Mouse (Mus musculus) myocyte (in vitro differentiated cells): ENCODE measurements around the gene Ccdc106. TPM values are rescaled to one million over a fixed set of nuclear protein-coding genes. Genes with fewer than 3 reads are reported as not detected.
A peak's percentile ranks its signal among the peaks of the same experiment; 100 is the strongest.

ENCODE experiments used
- H3K27me3 ChIP-seq: one replicate; pipeline ENCODE4 v1.6.1; 2011; ENCODE audit not compliant: control insufficient read depth, insufficient read depth, insufficient read length
- H3K36me3 ChIP-seq: one replicate; pipeline ENCODE4 v1.6.1; 2011; ENCODE audit not compliant: control insufficient read depth, insufficient read depth
- H3K4me2 ChIP-seq: one replicate; pipeline ENCODE4 v1.6.1; 2011; ENCODE audit warnings: low read depth, control low read depth
- H3K4me3 ChIP-seq: one replicate; pipeline ENCODE4 v1.5.1; 2011; ENCODE audit warnings: mild to moderate bottlenecking, control low read depth, moderate library complexity
- H3K79me2 ChIP-seq: one replicate; pipeline ENCODE4 v1.6.1; 2011; ENCODE audit not compliant: control insufficient read depth, insufficient read depth
- H3ac ChIP-seq: one replicate; pipeline ENCODE4 v1.6.1; 2011; ENCODE audit not compliant: control insufficient read depth, insufficient read length
- CEBPB ChIP-seq: IDR thresholded peaks from 2 replicates; pipeline ENCODE4 v1.6.1; 2011; ENCODE audit warnings: mild to moderate bottlenecking, moderate library complexity; ENCODE audit not compliant: poor library complexity, insufficient read depth, severe bottlenecking
- E2F4 ChIP-seq: IDR thresholded peaks from one replicate; pipeline ENCODE4 v1.6.1; 2011; ENCODE audit warnings: mild to moderate bottlenecking, control low read depth, moderate library complexity; ENCODE audit not compliant: insufficient read depth
- MAX ChIP-seq: IDR thresholded peaks from one replicate; pipeline ENCODE4 v1.6.1; 2011; ENCODE audit warnings: low read depth, mild to moderate bottlenecking, control low read depth
- MYOD1 ChIP-seq, 3 experiments: IDR thresholded peaks; one replicate each; pipeline ENCODE4 v1.6.1; 2011; ENCODE audit warnings: control low read depth in 2 of 3, low read depth in 2 of 3, mild to moderate bottlenecking in 2 of 3, moderate library complexity in 1 of 3; ENCODE audit not compliant: insufficient read length in 2 of 3, control insufficient read depth in 1 of 3
- MYOG ChIP-seq, 3 experiments: IDR thresholded peaks; one replicate each; pipeline ENCODE4 v1.6.1; 2011; ENCODE audit warnings: control low read depth in 2 of 3, low read depth in 2 of 3, mild to moderate bottlenecking in 2 of 3; ENCODE audit not compliant: insufficient read length in 2 of 3, control insufficient read depth in 1 of 3, insufficient read depth in 1 of 3
- POLR2A ChIP-seq: IDR thresholded peaks from one replicate; pipeline ENCODE4 v1.6.1; 2011; ENCODE audit warnings: low read depth, mild to moderate bottlenecking, control low read depth, moderate library complexity; ENCODE audit not compliant: insufficient read length
- POLR2AphosphoS2 ChIP-seq: IDR thresholded peaks from one replicate; pipeline ENCODE4 v1.6.1; 2011; ENCODE audit warnings: low read depth, control low read depth; ENCODE audit not compliant: insufficient read length
- REST ChIP-seq: IDR thresholded peaks from one replicate; pipeline ENCODE4 v1.6.1; 2011; ENCODE audit warnings: mild to moderate bottlenecking, control low read depth, moderate library complexity; ENCODE audit not compliant: insufficient read depth, insufficient read length
- SRF ChIP-seq: IDR thresholded peaks from one replicate; pipeline ENCODE4 v1.6.1; 2011; ENCODE audit warnings: low read depth; ENCODE audit not compliant: control insufficient read depth, insufficient read length
- TCF12 ChIP-seq: IDR thresholded peaks from one replicate; pipeline ENCODE4 v1.6.1; 2011; ENCODE audit warnings: mild to moderate bottlenecking, control low read depth; ENCODE audit not compliant: poor library complexity, insufficient read depth, severe bottlenecking
- TCF3 ChIP-seq: IDR thresholded peaks from one replicate; pipeline ENCODE4 v1.6.1; 2011; ENCODE audit warnings: low read depth, control low read depth; ENCODE audit not compliant: insufficient read length
- USF1 ChIP-seq: IDR thresholded peaks from one replicate; pipeline ENCODE4 v1.6.1; 2011; ENCODE audit warnings: low read depth, mild to moderate bottlenecking, control low read depth, moderate library complexity
- polyA plus RNA-seq: library from polyadenylated mRNA; unstranded; fragments of >200 nt; fragmentation: generic; extraction: Trizol; gene quantifications from one replicate; pipeline ENCODE4 v1.2.1, GENCODE M21; 2012; ENCODE audit warnings: missing spikeins

Ccdc106 gene
- polyA plus RNA-seq, 1 experiment: 0.19 TPM

GRCm38 (mm10) chr7:5108272-5108671, 87.9 kb downstream of the Ccdc106 start:
- no peak overlapping the region for H3K4me2 ChIP-seq
- H3K36me3 ChIP-seq: no peaks in the 10 kb centered on the region
- H3K27me3 ChIP-seq: no peaks in the 10 kb centered on the region
- no peak overlapping the region for H3K4me3 ChIP-seq
- H3K79me2 ChIP-seq: no peaks in the 10 kb centered on the region
- no peak overlapping the region for H3ac ChIP-seq
- no peak for TF ChIP-seq POLR2AphosphoS2
- TF ChIP-seq SRF: no peak
- TF ChIP-seq MYOD1 (IDR thresholded peaks at IDR 0.05; ENCODE audit: control insufficient read depth in 1 of 3, insufficient read length in 2 of 3, low read depth in 2 of 3): peak; percentile 27 to 76 (median 75)
- TF ChIP-seq MAX: no peak
- no peak for TF ChIP-seq REST
- peak in 1 of 3 experiments; percentile 44 for TF ChIP-seq MYOG (IDR thresholded peaks at IDR 0.05; ENCODE audit: control insufficient read depth in 1 of 3, insufficient read depth in 1 of 3, insufficient read length in 2 of 3, low read depth in 2 of 3)
- TF ChIP-seq POLR2A: no peak

GRCm38 (mm10) chr7:5109301-5109700, 88.9 kb downstream of the Ccdc106 start:
- Histone ChIP-seq H3K4me3 (no peak overlapping the region), H3K79me2 (no peaks in the 10 kb centered on the region), H3K27me3 (no peaks in the 10 kb centered on the region), H3K4me2 (no peak overlapping the region), H3ac (no peak overlapping the region), H3K36me3 (no peaks in the 10 kb centered on the region)
- no peak for TF ChIP-seq USF1
- no peak for TF ChIP-seq TCF3
- no peak for TF ChIP-seq E2F4
- TF ChIP-seq POLR2AphosphoS2: no peak
- no peak for TF ChIP-seq TCF12
- no peak for TF ChIP-seq POLR2A
- TF ChIP-seq CEBPB: no peak
- TF ChIP-seq MAX: no peak
- TF ChIP-seq MYOG (IDR thresholded peaks at IDR 0.05; ENCODE audit: control insufficient read depth in 1 of 3, insufficient read depth in 1 of 3, insufficient read length in 2 of 3, low read depth in 2 of 3): no peak
- TF ChIP-seq REST: no peak
- TF ChIP-seq MYOD1 (IDR thresholded peaks at IDR 0.05; ENCODE audit: control insufficient read depth in 1 of 3, insufficient read length in 2 of 3, low read depth in 2 of 3): no peak
- TF ChIP-seq SRF: no peak

Other genes with a start within 250 kb of the Ccdc106 start
- gene Fam71e2, start 249.3 kb upstream of the Ccdc106 start, polyA plus RNA-seq: not detected
- gene Il11, start 237.7 kb upstream of the Ccdc106 start, polyA plus RNA-seq: 0.56 TPM
- gene Tmem190, start 237.6 kb upstream of the Ccdc106 start, polyA plus RNA-seq: not detected
- gene Tmem238, start 230.9 kb upstream of the Ccdc106 start, polyA plus RNA-seq: 7.1 TPM
- 3,329 TPM for gene Rpl28, start 227.7 kb upstream of the Ccdc106 start, polyA plus RNA-seq
- gene Ube2s, start 208.0 kb upstream of the Ccdc106 start, polyA plus RNA-seq: 261 TPM
- gene Shisa7, start 175.9 kb upstream of the Ccdc106 start, polyA plus RNA-seq: not detected
- gene Isoc2b, start 150.3 kb upstream of the Ccdc106 start, polyA plus RNA-seq: 0.65 TPM
- 3.3 TPM for gene Isoc2a, start 143.4 kb upstream of the Ccdc106 start, polyA plus RNA-seq
- gene Gm36210, start 114.0 kb upstream of the Ccdc106 start, polyA plus RNA-seq: not detected
- 8.0 TPM for gene Zfp628, start 105.3 kb upstream of the Ccdc106 start, polyA plus RNA-seq
- 3.1 TPM for gene Nat14, start 98.5 kb upstream of the Ccdc106 start, polyA plus RNA-seq
- 13.6 TPM for gene Ssc5d, start 94.8 kb upstream of the Ccdc106 start, polyA plus RNA-seq
- gene Sbk2, start 56.1 kb upstream of the Ccdc106 start, polyA plus RNA-seq: 7.1 TPM
- gene Sbk3, start 49.4 kb upstream of the Ccdc106 start, polyA plus RNA-seq: 0.34 TPM
- 16.3 TPM for gene Zfp579, start 24.4 kb upstream of the Ccdc106 start, polyA plus RNA-seq
- gene Zfp524, start 6.1 kb upstream of the Ccdc106 start, polyA plus RNA-seq: 15.7 TPM
- gene Fiz1, start 5.9 kb upstream of the Ccdc106 start, polyA plus RNA-seq: 22.8 TPM
- gene Gm44973, start 5.1 kb upstream of the Ccdc106 start, polyA plus RNA-seq: not detected
- gene Zfp865, start 177 bp upstream of the Ccdc106 start, polyA plus RNA-seq: 18.1 TPM
- gene 4632433K11Rik, start 13.6 kb downstream of the Ccdc106 start, polyA plus RNA-seq: not detected
- 1.5 TPM for gene Zfp784, start 17.9 kb downstream of the Ccdc106 start, polyA plus RNA-seq
- 13.1 TPM for gene Zfp580, start 31.0 kb downstream of the Ccdc106 start, polyA plus RNA-seq
- gene U2af2, start 41.6 kb downstream of the Ccdc106 start, polyA plus RNA-seq: 159 TPM
- 118 TPM for gene Epn1, start 59.7 kb downstream of the Ccdc106 start, polyA plus RNA-seq
- not detected for gene Rfpl4, start 96.4 kb downstream of the Ccdc106 start, polyA plus RNA-seq
- 0.10 TPM for gene Rasl2-9, start 105.4 kb downstream of the Ccdc106 start, polyA plus RNA-seq
- not detected for gene Vmn1r55, start 129.1 kb downstream of the Ccdc106 start, polyA plus RNA-seq
- not detected for gene Vmn1r56, start 176.2 kb downstream of the Ccdc106 start, polyA plus RNA-seq
- gene Vmn1r57, start 197.9 kb downstream of the Ccdc106 start, polyA plus RNA-seq: not detected